Mouse (Mus musculus): ENCODE results near the gene Alox15. TPM values are rescaled to one million over a fixed set of nuclear protein-coding genes. Genes with fewer than 3 reads are reported as not detected.
A peak's percentile ranks its signal among the peaks of the same experiment; 100 is the strongest.
"Not testable (repeated sequence)": the region's sequence is repeated elsewhere in the genome, so short reads cannot be mapped to it uniquely, and the experiment has no call there.

Gene Alox15
- polyA plus RNA-seq (2016; fragmentation: Nextera tagmentation; extraction: Ambion mirVana), result 0.11 and 0.29 TPM in 2 replicates

DNA sequence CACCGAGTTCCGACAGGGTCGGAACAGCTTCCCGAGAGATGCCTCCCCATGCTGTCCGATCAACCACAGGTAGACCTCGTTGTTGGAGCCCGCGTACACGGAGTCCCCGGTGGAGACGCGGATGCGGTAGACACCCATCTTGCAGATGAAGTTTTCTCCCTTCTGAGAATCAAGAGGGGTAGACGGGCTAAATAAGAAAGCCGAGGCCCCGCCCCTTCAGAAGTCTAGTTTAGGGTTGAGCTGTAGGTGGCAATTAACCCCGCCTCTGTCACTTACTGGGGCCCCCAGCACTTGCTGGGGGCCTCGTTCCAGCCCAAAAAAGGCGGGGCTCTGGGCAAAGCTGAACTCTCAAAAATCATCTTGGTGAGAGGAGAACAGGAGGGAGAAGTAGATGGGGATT, at the start of gene Alox15:
Gene Alox15 (minus strand): TSS at position 164 of the 400 bp plus-strand sequence.
- no peak for DNase-seq (ENCODE audit: low spot score)
- peak within 1 kb of the TSS; percentile 52 for H3K4me3 ChIP-seq
- H3K27me3 ChIP-seq (replicated peaks; ENCODE audit: low read depth, poor library complexity, severe bottlenecking), result peaks cover 73% of the 10 kb centered on the region
- H3K36me3 ChIP-seq (replicated peaks), result no peaks in the 10 kb centered on the region
- under 1% methylated on average over 19 of the region's 19 CpGs for WGBS
- H3K27ac ChIP-seq (replicated peaks), result no peak within 1 kb of the TSS
- H3K4me1 ChIP-seq, result peaks cover 17% of the 10 kb centered on the region
- no peaks in the 10 kb centered on the region for H3K9me3 ChIP-seq

DNA sequence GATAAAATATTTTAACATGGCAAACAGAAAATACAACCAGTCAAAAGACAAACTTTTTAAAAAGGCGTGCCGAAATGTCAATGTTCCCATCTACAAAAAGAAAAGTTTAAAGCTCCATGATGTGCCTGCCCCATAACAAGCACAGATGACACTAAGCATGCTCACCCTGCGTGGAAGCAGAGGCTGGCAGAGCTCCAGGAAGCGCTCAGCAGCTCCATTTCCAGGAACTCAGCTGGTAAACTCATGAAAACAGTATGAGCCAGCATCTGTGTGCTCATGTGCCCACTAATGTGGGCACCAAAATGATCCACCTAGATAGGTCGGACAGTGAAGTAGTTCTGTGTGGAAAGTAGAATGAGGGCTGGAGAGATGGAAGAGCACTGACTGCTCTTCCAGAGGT, 37.6 kb upstream of the Alox15 start:
- 89% methylated on average over 5 of the region's 5 CpGs for WGBS
- Histone ChIP-seq H3K27me3 (replicated peaks; ENCODE audit: low read depth, poor library complexity, severe bottlenecking) (no peaks in the 10 kb centered on the region), H3K4me3 (no peak overlapping the region), H3K9me3 (no peaks in the 10 kb centered on the region), H3K27ac (replicated peaks) (no peak overlapping the region), H3K36me3 (replicated peaks) (peaks cover 90% of the 10 kb centered on the region), H3K4me1 (no peaks in the 10 kb centered on the region)
- DNase-seq (ENCODE audit: low spot score), result no peak

DNA sequence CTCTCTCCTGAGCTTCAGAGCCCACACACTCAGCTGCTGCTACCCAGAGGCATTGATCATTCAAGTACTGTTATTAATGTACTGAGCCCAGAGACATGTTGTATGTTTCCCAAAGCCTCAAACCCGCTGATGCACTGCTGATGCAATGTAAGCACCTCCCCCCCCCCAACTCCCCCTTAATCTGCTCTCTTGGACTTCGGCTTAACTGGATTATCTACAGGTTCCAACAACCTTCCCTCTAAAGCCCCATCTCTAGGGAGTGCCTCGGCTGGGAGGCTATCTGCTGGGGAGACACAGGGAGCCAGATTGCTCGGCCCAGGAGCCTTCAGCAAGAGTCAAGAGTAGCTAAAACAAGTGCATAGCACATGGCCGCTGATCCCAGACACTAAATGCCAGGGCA, 35.6 kb upstream of the Alox15 start:
- 84% methylated on average over 5 of the region's 5 CpGs for WGBS
- Histone ChIP-seq H3K36me3 (replicated peaks) (peaks cover 70% of the 10 kb centered on the region), H3K4me3 (no peak overlapping the region)

GRCm38 (mm10) chr11:70384136-70384535, 32.3 kb upstream of the Alox15 start:
- H3K27ac ChIP-seq (replicated peaks), result no peak overlapping the region
- no peaks in the 10 kb centered on the region for H3K27me3 ChIP-seq (replicated peaks; ENCODE audit: low read depth, poor library complexity, severe bottlenecking)
- H3K36me3 ChIP-seq (replicated peaks), result peaks cover 40% of the 10 kb centered on the region
- WGBS, result 92% methylated on average over 3 of the region's 3 CpGs
- no peak overlapping the region for H3K4me3 ChIP-seq
- H3K9me3 ChIP-seq, result no peaks in the 10 kb centered on the region
- no peak for DNase-seq (ENCODE audit: low spot score)
- no peaks in the 10 kb centered on the region for H3K4me1 ChIP-seq

More for the DNA sequence above, 35.6 kb upstream of the Alox15 start:
- Histone ChIP-seq H3K27ac (replicated peaks) (no peak overlapping the region), H3K4me1 (no peaks in the 10 kb centered on the region), H3K9me3 (no peaks in the 10 kb centered on the region), H3K27me3 (replicated peaks; ENCODE audit: low read depth, poor library complexity, severe bottlenecking) (no peaks in the 10 kb centered on the region)
- no peak for DNase-seq (ENCODE audit: low spot score)

DNA sequence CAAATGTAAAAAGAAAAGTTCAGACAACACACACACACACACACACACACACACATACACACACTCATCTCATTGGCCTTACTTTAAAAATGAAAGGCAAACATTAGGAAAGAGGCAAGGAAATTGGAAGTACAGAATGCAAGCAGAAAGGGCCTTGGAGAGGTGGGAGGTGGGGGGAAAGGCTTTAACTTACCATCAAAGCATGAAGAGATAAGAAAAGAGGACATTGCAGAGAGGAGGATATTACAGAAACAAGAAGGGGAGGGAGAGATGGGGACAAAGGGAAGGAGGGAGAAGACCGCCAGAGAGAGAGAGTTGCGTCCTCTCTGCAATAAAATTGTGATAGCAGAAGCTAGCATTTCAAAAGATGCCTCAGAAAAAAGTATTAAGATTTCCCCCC, 29.5 kb upstream of the Alox15 start:
- Histone ChIP-seq H3K4me1 (no peaks in the 10 kb centered on the region), H3K9me3 (no peaks in the 10 kb centered on the region), H3K36me3 (replicated peaks) (peaks cover 13% of the 10 kb centered on the region), H3K4me3 (no peak overlapping the region), H3K27ac (replicated peaks) (no peak overlapping the region), H3K27me3 (replicated peaks; ENCODE audit: low read depth, poor library complexity, severe bottlenecking) (no peaks in the 10 kb centered on the region)
- no peak for DNase-seq (ENCODE audit: low spot score)
- 91% methylated on average over 2 of the region's 2 CpGs for WGBS

DNA sequence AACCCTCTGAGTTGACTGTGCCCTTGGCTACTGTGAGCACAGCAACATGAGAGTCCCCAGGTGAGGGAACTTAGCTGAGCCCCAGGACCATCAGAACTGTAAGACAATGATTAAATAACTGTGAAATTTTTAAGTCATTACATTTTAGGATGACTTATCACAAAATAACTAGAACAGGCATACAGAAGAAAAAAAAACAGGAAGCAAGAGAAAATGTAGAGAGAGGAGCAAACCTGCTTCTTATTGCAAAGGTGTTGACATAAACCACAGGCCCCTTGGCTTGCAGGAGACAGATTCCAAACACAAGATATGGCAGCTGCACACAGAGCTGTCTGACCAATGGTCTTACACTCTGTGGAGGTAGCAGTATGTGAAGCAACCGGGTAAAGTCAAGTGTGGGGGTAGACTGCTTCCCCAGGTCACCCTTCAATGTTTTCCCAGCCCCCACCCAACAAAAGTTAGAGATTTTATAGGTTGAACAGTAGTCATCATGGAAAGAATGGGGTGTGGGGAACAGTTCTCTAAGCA, 28.7 kb upstream of the Alox15 start:
- no peaks in the 10 kb centered on the region for H3K4me1 ChIP-seq
- no peak overlapping the region for H3K4me3 ChIP-seq
- DNase-seq (ENCODE audit: low spot score), result no peak
- 88% methylated on average over 1 of the region's 1 CpGs for WGBS
- H3K9me3 ChIP-seq, result no peaks in the 10 kb centered on the region
- H3K27ac ChIP-seq (replicated peaks), result no peak overlapping the region
- no peaks in the 10 kb centered on the region for H3K27me3 ChIP-seq (replicated peaks; ENCODE audit: low read depth, poor library complexity, severe bottlenecking)
- H3K36me3 ChIP-seq (replicated peaks), result peaks cover 6% of the 10 kb centered on the region

- Histone ChIP-seq H3K36me3 (replicated peaks) (no peaks in the 10 kb centered on the region), H3K9me3 (no peaks in the 10 kb centered on the region), H3K4me1 (no peaks in the 10 kb centered on the region), H3K27ac (replicated peaks) (no peak overlapping the region), H3K27me3 (replicated peaks; ENCODE audit: low read depth, poor library complexity, severe bottlenecking) (no peaks in the 10 kb centered on the region), H3K4me3 (no peak overlapping the region)
- WGBS, result 85% methylated on average over 6 of the region's 6 CpGs
- DNase-seq (ENCODE audit: low spot score), result no peak
These were observed 24.2 kb upstream of the Alox15 start for GRCm38 (mm10) chr11:70376054-70376453.

GRCm38 (mm10) chr11:70374302-70374701, 22.5 kb upstream of the Alox15 start:
- DNase-seq (ENCODE audit: low spot score), result no peak
- WGBS, result 77% methylated on average over 3 of the region's 3 CpGs
- H3K4me3 ChIP-seq, result no peak overlapping the region
- no peaks in the 10 kb centered on the region for H3K36me3 ChIP-seq (replicated peaks)
- no peaks in the 10 kb centered on the region for H3K4me1 ChIP-seq
- H3K9me3 ChIP-seq, result no peaks in the 10 kb centered on the region
- no peak overlapping the region for H3K27ac ChIP-seq (replicated peaks)
- no peaks in the 10 kb centered on the region for H3K27me3 ChIP-seq (replicated peaks; ENCODE audit: low read depth, poor library complexity, severe bottlenecking)

DNA sequence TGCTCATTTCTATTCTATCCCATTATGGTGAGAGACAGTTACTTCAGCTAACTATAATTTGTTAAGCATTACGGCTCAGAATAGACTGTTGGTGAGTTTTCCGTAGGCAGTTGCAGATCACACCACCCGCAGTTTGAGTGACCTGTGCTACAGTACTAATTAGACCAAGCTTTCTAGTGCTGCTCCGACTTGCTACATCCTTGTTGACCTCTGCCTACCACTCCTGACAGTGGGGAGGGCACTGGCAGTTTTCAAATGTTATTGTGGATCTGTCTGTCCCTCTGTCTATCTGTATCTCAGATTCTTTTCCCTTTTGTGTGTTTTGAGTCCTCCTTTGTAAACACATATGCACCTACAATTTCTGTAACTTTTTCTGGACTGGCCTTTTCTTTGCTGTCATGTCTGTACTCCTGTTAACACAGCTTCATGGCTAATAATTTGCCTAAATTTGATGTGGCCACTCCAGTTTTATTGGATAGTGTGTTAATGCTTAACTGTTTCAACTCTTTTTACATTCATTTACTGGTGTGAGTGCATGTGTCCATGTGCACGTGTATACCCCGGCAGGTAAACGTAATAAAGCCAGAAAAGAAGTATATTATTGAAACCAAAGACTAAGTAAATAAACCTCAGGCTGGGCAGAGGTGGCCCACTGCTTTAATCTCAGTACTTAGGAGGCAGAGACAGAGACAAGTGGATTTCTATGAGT, 21.2 kb upstream of the Alox15 start:
- no peak for DNase-seq (ENCODE audit: low spot score)

DNA sequence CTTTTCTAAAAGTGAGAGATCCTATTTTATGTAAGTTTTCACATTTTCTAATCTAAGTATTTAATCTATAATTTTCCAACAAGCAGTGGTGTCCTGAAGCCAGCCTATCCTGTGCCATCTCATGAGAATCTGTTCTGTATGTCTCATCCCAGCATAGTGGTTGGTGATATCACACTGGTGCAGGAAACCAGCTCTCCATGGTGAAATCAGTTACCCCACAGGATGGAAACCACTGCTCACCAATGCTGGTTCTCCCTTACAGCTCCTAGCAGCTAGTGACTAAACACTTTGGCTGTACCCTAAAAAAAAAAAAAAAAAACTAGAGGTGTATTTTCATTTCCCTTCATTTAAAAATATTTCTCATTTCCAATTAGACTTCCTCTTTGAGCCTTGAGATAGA, 20.6 kb upstream of the Alox15 start:
- no peak for DNase-seq (ENCODE audit: low spot score)
- H3K27me3 ChIP-seq (replicated peaks; ENCODE audit: low read depth, poor library complexity, severe bottlenecking), result no peaks in the 10 kb centered on the region
- H3K9me3 ChIP-seq, result no peaks in the 10 kb centered on the region
- H3K27ac ChIP-seq (replicated peaks), result no peak overlapping the region
- H3K4me3 ChIP-seq, result no peak overlapping the region
- H3K36me3 ChIP-seq (replicated peaks), result no peaks in the 10 kb centered on the region
- H3K4me1 ChIP-seq, result no peaks in the 10 kb centered on the region

More for the DNA sequence above, 21.2 kb upstream of the Alox15 start:
- Histone ChIP-seq H3K36me3 (replicated peaks) (no peaks in the 10 kb centered on the region), H3K9me3 (no peaks in the 10 kb centered on the region), H3K27ac (replicated peaks) (no peak overlapping the region), H3K4me1 (no peaks in the 10 kb centered on the region), H3K27me3 (replicated peaks; ENCODE audit: low read depth, poor library complexity, severe bottlenecking) (no peaks in the 10 kb centered on the region), H3K4me3 (no peak overlapping the region)
- WGBS, result 83% methylated on average over 7 of the region's 7 CpGs

DNA sequence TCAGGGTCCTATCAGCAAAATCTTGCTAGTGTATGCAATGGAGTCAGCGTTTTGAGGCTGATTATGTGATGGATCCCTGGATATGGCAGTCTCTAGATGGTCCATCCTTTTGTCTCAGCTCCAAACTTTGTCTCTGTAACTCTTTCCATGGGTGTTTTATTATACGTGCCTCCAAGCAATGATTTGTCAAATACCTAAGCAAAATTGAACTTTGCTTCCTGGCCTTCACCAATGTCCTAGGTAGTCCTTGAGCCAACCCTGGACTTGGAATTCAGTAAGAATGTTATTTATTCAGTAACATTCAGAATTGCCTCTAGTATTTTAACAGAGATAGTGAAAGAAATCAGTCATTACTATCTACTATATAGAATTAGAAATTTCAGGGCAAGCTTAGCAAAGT, 16.8 kb upstream of the Alox15 start:
- not testable (repeated sequence) for H3K27me3 ChIP-seq (replicated peaks; ENCODE audit: low read depth, poor library complexity, severe bottlenecking); H3K9me3 ChIP-seq; H3K4me3 ChIP-seq; H3K36me3 ChIP-seq (replicated peaks); H3K27ac ChIP-seq (replicated peaks); H3K4me1 ChIP-seq; DNase-seq (ENCODE audit: low spot score)
- 84% methylated on average over 2 of the region's 2 CpGs for WGBS

- H3K36me3 ChIP-seq (replicated peaks); DNase-seq (ENCODE audit: low spot score): not testable (repeated sequence)
These were observed 15.9 kb upstream of the Alox15 start for GRCm38 (mm10) chr11:70367701-70368100.

GRCm38 (mm10) chr11:70348630-70349029, 3.2 kb downstream of the Alox15 start:
- H3K27me3 ChIP-seq (replicated peaks; ENCODE audit: low read depth, poor library complexity, severe bottlenecking), result peaks cover 62% of the 10 kb centered on the region
- DNase-seq (ENCODE audit: low spot score), result no peak

More at GRCm38 (mm10) chr11:70367701-70368100, 15.9 kb upstream of the Alox15 start:
- not testable (repeated sequence) for H3K9me3 ChIP-seq; H3K4me1 ChIP-seq; H3K27me3 ChIP-seq (replicated peaks; ENCODE audit: low read depth, poor library complexity, severe bottlenecking); H3K4me3 ChIP-seq; H3K27ac ChIP-seq (replicated peaks)
- WGBS, result 79% methylated on average over 6 of the region's 6 CpGs

More at GRCm38 (mm10) chr11:70348630-70349029, 3.2 kb downstream of the Alox15 start:
- H3K9me3 ChIP-seq, result no peaks in the 10 kb centered on the region
- peaks cover 17% of the 10 kb centered on the region for H3K4me1 ChIP-seq
- 86% methylated on average over 9 of the region's 9 CpGs for WGBS
- no peak overlapping the region for H3K27ac ChIP-seq (replicated peaks)
- no peak overlapping the region for H3K4me3 ChIP-seq
- H3K36me3 ChIP-seq (replicated peaks), result no peaks in the 10 kb centered on the region
